Mouse (Mus musculus): ENCODE results near the gene Gm36210. TPM values are rescaled to one million over a fixed set of nuclear protein-coding genes. Genes with fewer than 3 reads are reported as not detected.

The Gm36210 gene
- total RNA-seq, 2 experiments from 2014 or later: 0.18 to 0.64 TPM

Other genes with a start within 250 kb of the Gm36210 start
- 10 to 100 TPM; 45.8 to 46.6 TPM for gene Ppp6r1, start 247.5 kb downstream of the Gm36210 start, total RNA-seq (2021)
- 10 to 100 TPM; 22.1 to 23.9 TPM for gene Hspbp1, start 221.4 kb downstream of the Gm36210 start, total RNA-seq (2021)
- under 1 TPM; 0.50 to 0.64 TPM for gene Brsk1, start 215.9 kb downstream of the Gm36210 start, total RNA-seq (2021)
- not detected for gene Tmem150b, start 181.3 kb downstream of the Gm36210 start, total RNA-seq (2021)
- 1 to 10 TPM; 5.5 to 5.6 TPM for gene Kmt5c, start 166.4 kb downstream of the Gm36210 start, total RNA-seq (2021)
- 1 to 10 TPM in 1 of 2 experiments, under 1 TPM in 1; 0.87 to 1.3 TPM for gene Cox6b2, start 153.4 kb downstream of the Gm36210 start, total RNA-seq (2021)
- not detected for gene Fam71e2, start 135.2 kb downstream of the Gm36210 start, total RNA-seq (2021)
- under 1 TPM in 1 of 2 experiments, not detected in 1; 0.14 TPM for gene Il11, start 123.7 kb downstream of the Gm36210 start, total RNA-seq (2021)
- not detected for gene Tmem190, start 123.6 kb downstream of the Gm36210 start, total RNA-seq (2021)
- gene Tmem238, start 116.9 kb downstream of the Gm36210 start, total RNA-seq (2021): 10 to 100 TPM in 1 of 2 experiments, 1 to 10 TPM in 1; 7.1 to 10.0 TPM
- gene Rpl28, start 113.6 kb downstream of the Gm36210 start, total RNA-seq (2021): 100 to 1,000 TPM; 582 to 601 TPM
- gene Ube2s, start 93.9 kb downstream of the Gm36210 start, total RNA-seq (2021): 10 to 100 TPM; 84.1 to 86.9 TPM
- gene Shisa7, start 61.8 kb downstream of the Gm36210 start, total RNA-seq (2021): not detected
- 1 to 10 TPM; 6.0 to 8.2 TPM for gene Isoc2b, start 36.3 kb downstream of the Gm36210 start, total RNA-seq (2021)
- gene Isoc2a, start 29.4 kb downstream of the Gm36210 start, total RNA-seq (2021): 10 to 100 TPM; 26.9 to 32.6 TPM
- gene Zfp628, start 8.7 kb upstream of the Gm36210 start, total RNA-seq (2021): 1 to 10 TPM; 8.7 to 8.9 TPM
- gene Nat14, start 15.5 kb upstream of the Gm36210 start, total RNA-seq (2021): 1 to 10 TPM; 3.2 to 4.6 TPM
- gene Ssc5d, start 19.3 kb upstream of the Gm36210 start, total RNA-seq (2021): 1 to 10 TPM; 3.9 to 4.7 TPM
- gene Sbk2, start 57.9 kb upstream of the Gm36210 start, total RNA-seq (2021): 100 to 1,000 TPM in 1 of 2 experiments, 10 to 100 TPM in 1; 37.4 to 119 TPM
- gene Sbk3, start 64.7 kb upstream of the Gm36210 start, total RNA-seq (2021): 10 to 100 TPM in 1 of 2 experiments, 1 to 10 TPM in 1; 1.8 to 15.5 TPM
- gene Zfp579, start 89.6 kb upstream of the Gm36210 start, total RNA-seq (2021): 10 to 100 TPM in 1 of 2 experiments, 1 to 10 TPM in 1; 8.7 to 13.9 TPM
- 1 to 10 TPM; 8.0 to 8.5 TPM for gene Zfp524, start 107.9 kb upstream of the Gm36210 start, total RNA-seq (2021)
- gene Fiz1, start 108.2 kb upstream of the Gm36210 start, total RNA-seq (2021): 10 to 100 TPM; 19.0 to 24.4 TPM
- not detected for gene Gm44973, start 109.0 kb upstream of the Gm36210 start, total RNA-seq (2021)
- gene Zfp865, start 113.9 kb upstream of the Gm36210 start, total RNA-seq (2021): 10 to 100 TPM; 12.4 to 13.2 TPM
- gene Ccdc106, start 114.0 kb upstream of the Gm36210 start, total RNA-seq (2021): not detected
- not detected for gene 4632433K11Rik, start 127.6 kb upstream of the Gm36210 start, total RNA-seq (2021)
- 1 to 10 TPM; 2.7 to 2.8 TPM for gene Zfp784, start 131.9 kb upstream of the Gm36210 start, total RNA-seq (2021)
- gene Zfp580, start 145.0 kb upstream of the Gm36210 start, total RNA-seq (2021): 1 to 10 TPM; 2.4 to 3.7 TPM
- gene U2af2, start 155.6 kb upstream of the Gm36210 start, total RNA-seq (2021): 10 to 100 TPM; 39.0 to 49.6 TPM
- 100 to 1,000 TPM; 161 to 183 TPM for gene Epn1, start 173.7 kb upstream of the Gm36210 start, total RNA-seq (2021)
- not detected for gene Rfpl4, start 210.4 kb upstream of the Gm36210 start, total RNA-seq (2021)
- 1 to 10 TPM; 2.1 to 2.6 TPM for gene Rasl2-9, start 219.4 kb upstream of the Gm36210 start, total RNA-seq (2021)
- gene Vmn1r55, start 243.2 kb upstream of the Gm36210 start, total RNA-seq (2021): not detected

All from gastrocnemius, adult 18-20 months (tissue).